Mouse (Mus musculus) liver, embryonic 13.5 days (tissue): ENCODE measurements around the gene Cacna1g. TPM values are rescaled to one million over a fixed set of nuclear protein-coding genes. Genes with fewer than 3 reads are reported as not detected.

Source experiments
- ATAC-seq: fragments of 200-750 bp; cut with Nextera tagmentation; 2 replicates; pipeline ENCODE4 v1.8.0; 2017; ENCODE audit warnings: low read depth, mild to moderate bottlenecking, moderate number of reproducible peaks, moderate library complexity
- DNase-seq: peaks from one replicate; pipeline ENCODE4 v3.0.0; 2022
- H3K27ac ChIP-seq: fragments of 300-500 bp; sonication (generic); 2 replicates; pipeline ENCODE4 v1.5.1; 2015; ENCODE audit warnings: moderate library complexity, mild to moderate bottlenecking, inconsistent platforms
- H3K27me3 ChIP-seq: fragments of 300-500 bp; sonication (generic); 2 replicates; pipeline ENCODE4 v1.6.1; 2015; ENCODE audit warnings: mild to moderate bottlenecking, inconsistent platforms
- H3K36me3 ChIP-seq: fragments of 300-500 bp; sonication (generic); 2 replicates; pipeline ENCODE4 v1.6.1; 2015; ENCODE audit warnings: mild to moderate bottlenecking, inconsistent platforms
- H3K4me1 ChIP-seq: fragments of 300-500 bp; sonication (generic); replicated peaks from 2 replicates; pipeline ENCODE4 v1.6.1; 2015; ENCODE audit warnings: inconsistent platforms
- H3K4me2 ChIP-seq: fragments of 300-500 bp; sonication (generic); 2 replicates; pipeline ENCODE4 v1.6.1; 2015; ENCODE audit warnings: inconsistent platforms, mild to moderate bottlenecking, moderate library complexity
- H3K4me3 ChIP-seq: fragments of 300-500 bp; sonication (generic); replicated peaks from 2 replicates; pipeline ENCODE4 v1.5.1; 2015; ENCODE audit warnings: mild to moderate bottlenecking, inconsistent platforms
- H3K9ac ChIP-seq: fragments of 300-500 bp; sonication (generic); 2 replicates; pipeline ENCODE4 v1.6.1; 2015; ENCODE audit warnings: mild to moderate bottlenecking, inconsistent platforms
- H3K9me3 ChIP-seq: fragments of 300-500 bp; sonication (generic); replicated peaks from 2 replicates; pipeline ENCODE4 v1.6.1; 2016; ENCODE audit warnings: inconsistent platforms
- WGBS: fragments of 180-500 bp; shearing (Covaris S2); methylation state at CpG from one replicate; pipeline ENCODE4 v1.1.7; 2015; ENCODE audit not compliant: insufficient replicate concordance; 5-methylcytosine and 5-hydroxymethylcytosine counted together
- polyA plus RNA-seq: library from polyadenylated mRNA; unstranded; fragments of >200 nt; fragmentation: Nextera tagmentation; extraction: Ambion mirVana; gene quantifications from 2 replicates; pipeline ENCODE4 v1.2.1, GENCODE M21; 2015

Cacna1g gene
- 1.4 and 1.8 TPM in 2 replicates for polyA plus RNA-seq

DNA sequence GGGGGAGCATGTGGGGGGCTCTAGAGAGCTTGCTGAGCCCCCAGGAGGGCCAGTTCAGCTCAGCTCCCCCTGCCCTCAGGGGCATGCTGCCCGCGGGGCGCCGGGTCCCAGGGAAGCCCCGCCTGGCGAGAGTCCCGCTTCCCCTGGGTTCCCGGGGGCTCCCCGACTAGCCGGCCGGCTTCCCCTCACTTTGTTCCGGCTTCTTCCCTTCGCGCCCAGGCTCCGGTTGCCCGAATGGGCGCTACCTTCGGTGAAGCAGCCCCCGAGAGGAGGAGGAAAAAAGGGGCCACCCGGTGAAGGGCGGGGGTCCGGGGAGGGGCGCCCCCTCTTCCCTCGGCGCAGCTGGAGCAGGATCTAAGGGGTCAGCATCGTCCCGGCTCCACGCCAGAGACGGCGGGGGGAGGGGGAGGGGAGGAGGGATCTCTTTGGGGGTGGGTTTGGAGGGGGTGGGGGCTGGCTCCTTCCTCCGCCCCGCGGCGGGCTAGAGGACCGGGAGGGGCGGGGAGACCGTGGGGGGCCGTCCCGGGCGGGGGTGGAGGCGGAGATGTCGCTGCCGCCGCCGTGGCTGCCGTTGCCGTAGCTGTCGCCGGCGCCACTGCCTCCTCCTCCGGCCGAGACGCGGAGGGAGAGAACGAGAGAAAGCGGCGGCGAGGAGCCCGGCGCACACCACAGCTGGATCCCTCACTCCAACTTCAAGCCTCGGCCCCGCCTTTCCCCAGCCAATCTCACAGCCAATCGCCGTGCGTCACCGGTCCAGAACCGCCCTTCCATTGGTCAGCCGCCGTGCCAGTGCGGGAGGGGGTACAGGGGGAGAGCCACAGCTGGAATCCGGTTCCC lies at the start of gene Cacna1g:
TSS of gene Cacna1g (minus strand) at position 492 of the 837 bp plus-strand sequence.
- H3K27ac ChIP-seq, result no peak within 1 kb of the TSS
- H3K9me3 ChIP-seq, result no peaks in the 10 kb centered on the region
- no peaks in the 10 kb centered on the region for H3K36me3 ChIP-seq
- H3K27me3 ChIP-seq, result peaks cover 99% of the 10 kb centered on the region
- H3K4me3 ChIP-seq, result peak within 1 kb of the TSS; percentile 51
- H3K4me1 ChIP-seq, result peaks cover 21% of the 10 kb centered on the region
- WGBS, result under 1% methylated on average over 49 of the region's 71 CpGs
- peak within 1 kb of the TSS; percentile 33 for H3K9ac ChIP-seq
- DNase-seq (peak; percentile 53), ATAC-seq (peak; percentile 85)
- peak within 1 kb of the TSS; percentile 69 for H3K4me2 ChIP-seq

GRCm38 (mm10) chr11:94521219-94521843 lies 47.3 kb upstream of the Cacna1g start, which contains the start of gene Mycbpap:
Gene Mycbpap (minus strand): TSS chr11:94521742.
- 2% methylated on average over 42 of the region's 42 CpGs for WGBS
- DNase-seq, result peak; percentile 13
- Histone ChIP-seq H3K36me3 (no peaks in the 10 kb centered on the region), H3K27ac (no peak within 1 kb of the TSS), H3K4me1 (peaks cover 10% of the 10 kb centered on the region), H3K9me3 (no peaks in the 10 kb centered on the region), H3K27me3 (peaks cover 11% of the 10 kb centered on the region), H3K4me2 (peak within 1 kb of the TSS; percentile 75), H3K9ac (peak within 1 kb of the TSS; percentile 52), H3K4me3 (peak within 1 kb of the TSS; percentile 59)
- peak; percentile 55 for ATAC-seq

GRCm38 (mm10) chr11:94513452-94513851 lies 39.5 kb upstream of the Cacna1g start:
- Histone ChIP-seq H3K9ac (no peak overlapping the region), H3K36me3 (no peaks in the 10 kb centered on the region), H3K4me3 (no peak overlapping the region), H3K9me3 (0 out of 2 replicates have a peak, but pooled peaks cover 6% of the 10 kb centered on the region), H3K4me1 (no peaks in the 10 kb centered on the region), H3K4me2 (no peak overlapping the region), H3K27me3 (0 out of 2 replicates have a peak, but pooled peaks cover 4% of the 10 kb centered on the region), H3K27ac (no peak overlapping the region)
- ATAC-seq (no peak), DNase-seq (no peak)
- 47% methylated on average over 9 of the region's 9 CpGs for WGBS

GRCm38 (mm10) chr11:94508976-94509375 lies 35.0 kb upstream of the Cacna1g start:
- no peak for ATAC-seq
- WGBS, result 62% methylated on average over 10 of the region's 10 CpGs
- 0 out of 2 replicates have a peak, but pooled peaks cover 6% of the 10 kb centered on the region for H3K9me3 ChIP-seq

GRCm38 (mm10) chr11:94501482-94501881 lies 27.5 kb upstream of the Cacna1g start:
- Histone ChIP-seq H3K27me3 (peaks cover 79% of the 10 kb centered on the region), H3K4me2 (no peak overlapping the region), H3K9ac (no peak overlapping the region), H3K4me1 (no peaks in the 10 kb centered on the region; the same call in 1 of the 2 replicates), H3K9me3 (no peaks in the 10 kb centered on the region), H3K4me3 (no peak overlapping the region), H3K36me3 (no peaks in the 10 kb centered on the region), H3K27ac (no peak overlapping the region)
- 61% methylated on average over 8 of the region's 8 CpGs for WGBS
- no peak for DNase-seq
- ATAC-seq, result no peak

More at GRCm38 (mm10) chr11:94508976-94509375, 35.0 kb upstream of the Cacna1g start:
- no peak overlapping the region for H3K9ac ChIP-seq
- H3K27ac ChIP-seq, result no peak overlapping the region
- no peak overlapping the region for H3K4me2 ChIP-seq
- H3K4me1 ChIP-seq, result no peaks in the 10 kb centered on the region
- DNase-seq, result no peak
- no peaks in the 10 kb centered on the region for H3K36me3 ChIP-seq
- H3K27me3 ChIP-seq, result peaks cover 23% of the 10 kb centered on the region
- H3K4me3 ChIP-seq, result no peak overlapping the region

- H3K9me3 ChIP-seq, result no peaks in the 10 kb centered on the region
- H3K4me2 ChIP-seq, result no peak overlapping the region
- H3K36me3 ChIP-seq, result no peaks in the 10 kb centered on the region
- 29% methylated on average over 8 of the region's 8 CpGs for whole genome bisulfite sequencing
- no peaks in the 10 kb centered on the region; the same call in 1 of the 2 replicates for H3K4me1 ChIP-seq
- H3K9ac ChIP-seq, result no peak overlapping the region
- peaks cover 87% of the 10 kb centered on the region for H3K27me3 ChIP-seq
- DNase-seq (no peak), ATAC-seq (no peak)
- no peak overlapping the region for H3K27ac ChIP-seq
- H3K4me3 ChIP-seq, result no peak overlapping the region
Measured at GRCm38 (mm10) chr11:94500362-94500761, 26.4 kb upstream of the Cacna1g start.

DNA sequence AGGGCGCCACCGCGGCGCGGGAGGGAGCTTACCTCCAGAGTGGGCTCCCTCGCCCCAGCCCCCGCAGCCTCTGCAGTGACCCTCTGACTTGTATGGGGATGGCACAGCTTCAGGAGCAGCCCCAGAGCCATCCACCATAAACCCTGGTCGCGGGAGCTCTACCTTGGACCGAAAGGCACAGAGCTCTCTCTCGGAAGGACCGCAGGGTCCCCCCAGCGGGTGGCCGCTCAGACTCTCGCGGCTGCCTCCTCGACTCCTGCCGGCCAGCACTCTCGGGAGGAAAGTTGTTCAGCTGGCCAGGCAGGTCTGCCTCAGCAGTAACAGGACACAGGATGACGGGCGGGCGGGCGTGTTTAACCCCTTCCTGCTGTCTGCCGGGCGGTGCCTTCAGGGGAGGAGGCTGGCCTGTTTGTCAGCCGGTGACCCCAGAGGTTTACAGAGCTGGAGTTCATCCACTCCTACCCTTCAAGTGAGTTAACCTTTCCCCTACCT lies 25.7 kb upstream of the Cacna1g start, which contains the start of gene Epn3:
TSS of gene Epn3 (minus strand) at position 314 of the 492 bp plus-strand sequence.
- ATAC-seq, result no peak; the same call in 1 of the 2 replicates
- Histone ChIP-seq H3K4me1 (no peaks in the 10 kb centered on the region; the same call in 1 of the 2 replicates), H3K4me3 (peak within 1 kb of the TSS; percentile 9; the same call in 1 of the 2 replicates), H3K27me3 (peaks cover 88% of the 10 kb centered on the region), H3K36me3 (no peaks in the 10 kb centered on the region), H3K9me3 (no peaks in the 10 kb centered on the region), H3K4me2 (peak within 1 kb of the TSS; percentile 44), H3K27ac (no peak within 1 kb of the TSS), H3K9ac (no peak within 1 kb of the TSS)
- no peak for DNase-seq
- 3% methylated on average over 26 of the region's 26 CpGs for WGBS

DNA sequence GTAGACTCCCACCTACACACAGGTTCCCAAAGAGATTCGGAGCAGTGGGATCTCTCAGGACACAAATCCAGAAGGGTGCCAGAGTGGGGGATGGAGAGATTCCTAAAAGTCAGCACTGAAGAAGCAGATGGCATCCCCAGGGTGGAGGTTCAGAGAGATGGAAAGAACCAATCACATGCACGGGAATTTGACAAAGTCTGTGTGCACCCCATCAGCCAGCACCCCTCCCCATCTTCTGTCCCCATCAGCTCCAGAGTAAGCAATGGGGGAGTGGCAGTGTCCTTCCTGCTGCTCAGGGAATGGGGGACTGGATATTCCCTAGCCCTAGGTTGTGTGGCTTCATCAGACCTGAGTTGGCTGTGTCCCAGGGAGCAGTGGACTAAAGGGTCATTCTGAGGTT lies 25.0 kb upstream of the Cacna1g start:
- Histone ChIP-seq H3K27ac (no peak overlapping the region), H3K4me2 (peak overlapping the region; percentile 44; the same call in 1 of the 2 replicates), H3K9me3 (no peaks in the 10 kb centered on the region), H3K4me3 (no peak overlapping the region), H3K9ac (no peak overlapping the region), H3K36me3 (no peaks in the 10 kb centered on the region), H3K27me3 (peaks cover 84% of the 10 kb centered on the region), H3K4me1 (no peaks in the 10 kb centered on the region; the same call in 1 of the 2 replicates)
- WGBS, result 6% methylated on average over 2 of the region's 2 CpGs
- no peak for ATAC-seq
- no peak for DNase-seq

- DNase-seq (no peak), ATAC-seq (no peak)
- Histone ChIP-seq H3K27me3 (peaks cover 84% of the 10 kb centered on the region), H3K4me1 (no peaks in the 10 kb centered on the region; the same call in 1 of the 2 replicates), H3K36me3 (no peaks in the 10 kb centered on the region), H3K4me2 (no peak overlapping the region), H3K9me3 (no peaks in the 10 kb centered on the region), H3K9ac (no peak overlapping the region), H3K27ac (no peak overlapping the region), H3K4me3 (no peak overlapping the region)
- 27% methylated on average over 19 of the region's 19 CpGs for WGBS
Measured at GRCm38 (mm10) chr11:94498093-94498996, 24.3 kb upstream of the Cacna1g start.

DNA sequence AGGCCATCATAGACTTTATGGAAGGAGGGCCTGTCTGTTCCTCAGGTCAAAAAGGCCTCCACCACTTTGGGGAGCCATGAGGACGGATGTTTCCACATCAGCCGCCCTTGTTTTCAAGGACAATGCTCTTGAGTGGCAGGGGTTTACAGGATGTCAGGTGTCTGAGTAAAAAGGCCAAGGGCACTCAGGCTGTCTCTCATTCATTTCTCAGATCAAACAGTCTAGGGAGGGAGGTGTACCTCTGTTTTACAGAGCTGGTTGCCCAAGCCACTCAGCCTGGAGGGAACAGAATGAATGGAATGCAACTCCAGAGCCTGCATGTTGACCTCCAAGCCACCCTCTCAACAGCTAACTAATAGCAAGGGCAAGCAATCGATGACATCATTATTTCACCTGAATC lies 21.4 kb upstream of the Cacna1g start:
- peaks cover 86% of the 10 kb centered on the region for H3K27me3 ChIP-seq
- no peak overlapping the region for H3K9ac ChIP-seq
- no peak overlapping the region for H3K27ac ChIP-seq
- no peak overlapping the region for H3K4me2 ChIP-seq
- WGBS, result 63% methylated on average over 3 of the region's 3 CpGs
- no peaks in the 10 kb centered on the region; the same call in 1 of the 2 replicates for H3K4me1 ChIP-seq
- no peaks in the 10 kb centered on the region for H3K9me3 ChIP-seq
- no peak for ATAC-seq
- DNase-seq, result no peak
- no peaks in the 10 kb centered on the region for H3K36me3 ChIP-seq
- no peak overlapping the region for H3K4me3 ChIP-seq
